Mouse (Mus musculus): ENCODE results near the gene Grb14.

The Grb14 gene

DNA sequence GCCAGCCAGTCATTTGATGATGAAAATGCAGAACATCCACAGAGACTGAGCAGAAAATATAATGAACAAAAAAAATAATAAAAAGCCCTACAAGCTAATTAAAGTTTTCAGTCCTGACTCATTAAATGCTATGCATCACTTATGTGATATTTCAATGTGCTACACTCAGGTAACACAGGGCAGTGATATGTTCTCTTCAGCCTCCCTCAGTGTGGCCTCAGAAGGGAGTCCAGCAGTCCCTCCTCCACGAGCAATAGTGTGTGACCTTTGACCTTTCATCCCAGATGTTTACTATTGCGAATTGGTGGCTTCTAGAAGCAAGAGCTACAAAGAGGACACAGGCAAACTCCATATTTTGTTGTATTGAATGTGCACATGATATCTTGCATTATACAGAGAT lies 146.5 kb downstream of the Grb14 start:
- DNase-seq (ENCODE audit: low spot score): no peak

All from urinary bladder, postnatal 10 days (tissue).